Mouse (Mus musculus): Measurements from ENCODE around the gene Trib3.

Trib3 gene

GRCm38 (mm10) chr2:152347722-152348121, 3.9 kb upstream of the Trib3 start:
- no peak for DNase-seq (ENCODE audit: inconsistent age in 2 of 2, low spot score in 1 of 2)

- no peak for DNase-seq (ENCODE audit: inconsistent age in 2 of 2, low spot score in 1 of 2)
Measured at GRCm38 (mm10) chr2:152346776-152347465, 3.1 kb upstream of the Trib3 start.

GRCm38 (mm10) chr2:152345393-152345792, 1.6 kb upstream of the Trib3 start:
- no peak for DNase-seq (ENCODE audit: inconsistent age in 2 of 2, low spot score in 1 of 2)

- DNase-seq (ENCODE audit: inconsistent age in 2 of 2, low spot score in 1 of 2): no peak
Measured at GRCm38 (mm10) chr2:152344909-152345308, 1.1 kb upstream of the Trib3 start.

DNA sequence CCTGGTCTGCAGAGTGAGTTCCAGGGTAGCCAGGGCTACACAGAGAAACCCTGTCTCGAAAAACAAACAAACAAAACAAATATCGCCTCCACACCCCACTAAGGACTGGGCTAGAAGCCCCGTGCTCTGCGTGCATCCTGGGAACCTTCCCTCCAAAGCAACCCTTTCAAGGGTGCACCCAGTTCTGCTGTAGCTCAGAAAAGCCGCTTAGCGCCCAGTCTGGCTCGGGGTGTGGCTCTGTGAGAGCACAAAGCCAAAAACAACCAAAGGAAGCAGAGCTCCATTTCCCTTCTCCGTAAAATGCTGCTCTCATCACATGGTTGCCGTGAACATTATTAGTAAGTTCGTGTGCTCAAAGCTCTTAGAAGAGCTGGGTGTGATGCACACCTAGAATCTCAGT, 529 bp upstream of the Trib3 start:
- DNase-seq (ENCODE audit: inconsistent age in 2 of 2, low spot score in 1 of 2): no peak

GRCm38 (mm10) chr2:152339631-152340179, 4.1 kb downstream of the Trib3 start:
- DNase-seq (ENCODE audit: inconsistent age in 2 of 2, low spot score in 1 of 2): no peak

- peak in 1 of 2 experiments; percentile 39 for DNase-seq (ENCODE audit: inconsistent age in 2 of 2, low spot score in 1 of 2)
Measured at GRCm38 (mm10) chr2:152338319-152338718, 5.5 kb downstream of the Trib3 start.

DNA sequence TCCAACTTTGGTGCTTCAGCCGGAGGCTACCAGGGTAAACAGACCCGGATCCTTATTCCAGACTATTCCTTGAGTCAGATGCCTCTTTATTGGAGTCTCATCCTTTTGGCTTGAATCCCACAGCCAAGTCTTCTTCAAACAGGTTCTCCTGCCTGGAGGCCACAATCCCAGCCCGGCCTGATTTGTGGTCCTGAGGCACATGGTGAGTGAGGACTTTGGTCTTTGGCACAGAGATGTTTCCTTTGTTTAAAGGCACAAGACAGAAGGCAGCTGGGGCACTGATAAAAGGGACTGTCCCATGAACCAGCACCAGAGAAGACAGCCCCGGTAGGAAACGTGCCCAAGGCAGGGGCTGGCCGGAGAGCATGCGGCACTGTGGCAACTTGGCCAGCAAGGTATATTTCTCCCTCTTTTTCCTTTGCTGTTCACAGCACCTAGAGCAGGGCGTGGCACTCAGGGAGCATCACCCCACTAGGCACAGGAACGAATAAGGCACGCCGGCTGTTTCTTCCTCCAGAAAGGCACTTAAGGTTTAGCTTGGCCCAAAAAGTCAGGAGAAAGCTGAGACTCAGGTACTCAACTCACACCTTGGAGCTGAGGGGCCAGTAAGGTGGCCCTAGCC, 6.1 kb downstream of the Trib3 start:
- DNase-seq (ENCODE audit: inconsistent age in 2 of 2, low spot score in 1 of 2): no peak

DNA sequence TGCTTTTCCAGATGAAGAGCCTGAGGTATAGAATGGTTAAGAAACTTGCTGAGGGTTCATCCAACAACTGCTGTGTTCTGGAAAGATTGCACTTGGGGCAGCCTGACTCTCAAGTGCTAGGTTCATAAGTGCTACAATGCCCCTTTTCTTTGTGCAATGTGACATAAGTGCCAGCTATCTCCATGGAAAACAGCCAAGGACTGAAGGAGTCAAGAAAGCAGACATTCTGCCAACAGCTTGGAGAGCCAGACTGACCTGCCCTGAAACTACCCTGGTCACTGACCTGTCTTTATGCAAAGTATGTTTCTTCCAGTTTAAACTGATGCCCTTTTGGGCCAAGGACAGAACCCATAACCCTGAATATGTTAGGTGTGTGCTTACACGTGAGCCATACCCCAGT, 7.0 kb downstream of the Trib3 start:
- peak in 1 of 2 experiments; percentile 78 for DNase-seq (ENCODE audit: inconsistent age in 2 of 2, low spot score in 1 of 2)

DNA sequence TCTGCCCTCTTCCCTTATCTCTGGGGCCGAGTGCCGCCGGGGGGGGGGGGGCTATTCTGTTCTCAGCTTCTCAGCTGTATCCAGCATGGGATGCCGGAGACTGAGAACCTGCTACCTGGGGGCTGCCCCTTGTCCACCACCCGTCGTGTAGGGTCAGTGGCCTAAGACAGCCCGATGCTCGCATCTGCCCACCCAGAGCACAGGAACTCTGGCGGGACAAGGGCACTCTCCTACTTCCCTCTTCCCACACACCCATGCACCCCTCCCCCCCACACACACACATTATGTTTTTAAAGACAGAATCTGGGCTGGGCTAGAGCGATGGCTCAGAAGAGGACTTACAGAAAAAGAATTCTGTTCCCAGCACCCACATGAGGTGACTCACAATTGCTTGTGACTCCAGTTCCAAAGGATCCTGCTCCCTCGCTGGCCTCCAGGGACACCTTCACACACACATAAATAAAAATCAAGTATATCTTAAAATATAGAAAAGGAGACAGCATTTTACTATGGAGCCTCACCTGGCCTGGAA, 8.5 kb downstream of the Trib3 start:
- peak in 1 of 2 experiments; percentile 43 for DNase-seq (ENCODE audit: inconsistent age in 2 of 2, low spot score in 1 of 2)

- DNase-seq (ENCODE audit: inconsistent age in 2 of 2, low spot score in 1 of 2): no peak
Measured at GRCm38 (mm10) chr2:152333345-152334006, 10.4 kb downstream of the Trib3 start.

GRCm38 (mm10) chr2:152332101-152332825, 11.6 kb downstream of the Trib3 start, which contains the start of gene Rbck1:
Rbck1 (minus strand) TSS chr2:152332653.
- peak; percentile 94 to 99 for DNase-seq (ENCODE audit: inconsistent age in 2 of 2, low spot score in 1 of 2)

DNA sequence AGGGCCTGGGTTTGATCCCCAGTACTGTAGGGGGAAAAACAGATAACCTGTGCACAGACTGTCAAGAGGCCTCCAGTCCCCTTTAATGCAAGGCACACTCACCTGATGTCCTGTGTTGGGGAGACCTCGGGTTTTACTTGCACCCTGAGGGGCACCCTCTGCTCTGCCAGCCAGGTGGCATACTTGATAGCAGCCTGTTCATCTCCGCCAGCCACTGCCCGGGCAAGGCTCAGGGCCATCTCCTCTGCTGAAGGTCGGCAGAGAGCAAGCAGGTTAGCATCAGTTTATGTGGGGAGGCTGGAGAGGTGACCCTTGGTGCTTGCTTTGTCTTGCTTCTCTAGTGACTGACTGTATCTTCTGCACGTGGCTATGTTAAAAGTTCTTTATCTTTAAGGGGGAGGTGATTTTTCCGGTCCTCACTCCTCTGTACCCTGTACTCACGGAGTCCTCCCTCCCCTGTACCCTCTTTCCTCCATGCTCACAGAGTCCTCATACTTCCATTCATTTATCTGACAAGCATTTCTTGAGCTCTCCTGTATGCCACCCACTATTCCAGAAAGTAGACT, 12.9 kb downstream of the Trib3 start:
- peak in 1 of 2 experiments; percentile 79 for DNase-seq (ENCODE audit: inconsistent age in 2 of 2, low spot score in 1 of 2)

DNA sequence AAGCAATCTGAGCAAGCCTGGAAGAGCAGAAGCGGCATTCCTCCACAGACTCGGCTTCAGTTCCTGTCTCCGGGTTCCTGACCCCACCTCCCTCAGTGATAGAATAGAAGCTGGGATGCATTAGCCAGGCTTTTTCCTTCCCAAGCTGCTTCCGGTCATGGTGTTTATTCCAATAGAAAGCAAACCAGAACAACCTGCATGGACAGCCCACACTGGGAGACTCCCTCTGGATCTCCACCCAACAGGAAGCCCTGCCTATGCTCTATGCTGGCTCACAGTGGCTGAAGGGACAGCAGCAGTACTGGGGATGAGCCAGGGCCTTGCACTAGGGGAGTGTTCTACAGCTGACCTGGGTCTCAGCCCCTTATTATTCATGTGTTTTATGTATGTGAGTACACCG, 15.9 kb downstream of the Trib3 start:
- no peak for DNase-seq (ENCODE audit: inconsistent age in 2 of 2, low spot score in 1 of 2)

DNA sequence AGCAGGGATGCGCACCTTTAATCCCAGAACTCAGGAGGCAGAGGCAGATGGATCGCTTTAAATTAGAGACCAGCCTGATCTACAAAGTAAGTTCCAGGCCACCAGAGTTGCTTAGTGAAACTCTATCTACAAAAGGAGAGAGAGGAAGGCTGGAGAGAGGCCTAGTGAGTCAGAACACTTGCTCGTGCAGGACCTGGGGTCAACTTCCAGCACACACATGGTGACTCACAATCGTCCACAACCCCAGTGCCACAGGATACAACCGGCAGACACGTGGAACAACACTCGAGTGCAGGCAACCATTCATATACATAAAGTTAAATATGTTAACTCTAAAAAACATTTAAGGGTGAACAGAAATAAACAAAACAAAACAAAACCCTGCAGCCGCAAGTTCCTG, 17.2 kb downstream of the Trib3 start:
- peak; percentile 72 to 80 for DNase-seq (ENCODE audit: inconsistent age in 2 of 2, low spot score in 1 of 2)

DNA sequence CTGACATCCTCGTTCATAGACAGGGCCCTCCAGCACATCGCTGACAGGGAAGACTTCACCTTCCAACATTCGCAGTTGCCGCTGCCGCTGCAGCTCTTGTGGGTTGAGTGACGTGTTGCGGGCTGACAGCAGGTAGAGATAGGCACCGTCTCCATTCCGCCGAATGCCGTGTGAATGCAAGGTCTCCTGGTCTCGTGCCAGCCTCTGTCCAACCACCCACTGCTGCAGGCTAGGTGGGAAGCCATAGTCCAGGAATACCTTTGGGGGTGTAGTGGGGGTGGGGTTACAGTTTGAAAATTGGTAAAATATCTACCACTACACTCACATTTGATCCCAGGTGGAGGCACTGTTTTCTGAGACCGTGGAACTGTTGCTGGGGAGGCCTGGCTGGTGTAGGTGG, 17.7 kb downstream of the Trib3 start:
- no peak for DNase-seq (ENCODE audit: inconsistent age in 2 of 2, low spot score in 1 of 2)

- peak; percentile 50 to 79 for DNase-seq (ENCODE audit: inconsistent age in 2 of 2, low spot score in 1 of 2)
Measured at GRCm38 (mm10) chr2:152324842-152325241, 19.0 kb downstream of the Trib3 start.

GRCm38 (mm10) chr2:152323971-152324370, 19.9 kb downstream of the Trib3 start:
- DNase-seq (ENCODE audit: inconsistent age in 2 of 2, low spot score in 1 of 2): peak; percentile 68 to 85

DNA sequence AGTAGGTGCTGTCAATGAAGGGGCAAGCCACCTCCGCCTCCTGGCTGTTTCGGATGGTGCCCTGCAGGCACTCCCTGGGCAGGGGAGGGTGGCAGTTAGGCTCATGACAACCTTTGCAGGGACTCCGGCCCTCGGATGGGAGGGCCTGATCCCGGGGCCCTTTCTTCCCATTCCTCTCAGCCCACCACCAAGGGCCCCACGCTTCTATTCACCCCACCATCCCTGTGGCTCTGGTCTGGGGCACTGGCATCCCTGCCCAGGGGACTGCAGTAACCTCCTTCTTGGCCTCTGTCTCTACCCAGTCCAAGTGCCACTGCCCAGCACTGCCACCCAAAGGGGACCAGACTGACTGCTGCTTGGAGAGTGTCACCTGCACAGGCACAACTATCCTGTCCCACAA, 21.6 kb downstream of the Trib3 start:
- DNase-seq (ENCODE audit: inconsistent age in 2 of 2, low spot score in 1 of 2): no peak

GRCm38 (mm10) chr2:152321558-152321957, 22.3 kb downstream of the Trib3 start:
- DNase-seq (ENCODE audit: inconsistent age in 2 of 2, low spot score in 1 of 2): no peak

DNA sequence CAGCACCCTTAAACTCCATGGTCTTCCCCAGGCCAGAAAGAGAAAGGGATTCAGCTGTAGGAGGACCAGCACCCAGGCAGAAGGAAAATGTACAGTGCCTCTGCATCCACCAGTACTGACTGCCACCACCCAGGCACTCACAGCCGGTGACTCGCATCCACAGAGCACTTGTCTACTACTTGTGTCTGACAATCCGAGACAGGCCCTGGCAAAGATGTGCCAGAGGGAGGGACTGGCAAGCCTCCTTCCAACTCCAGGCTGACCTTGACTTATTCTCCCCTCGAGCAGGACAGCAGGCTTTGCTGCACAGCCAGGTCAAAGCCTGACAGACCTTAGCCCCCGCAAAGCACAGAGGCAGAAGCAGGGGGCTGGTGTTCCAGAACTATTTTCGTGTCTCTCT, 26.8 kb downstream of the Trib3 start:
- peak; percentile 71 to 73 for DNase-seq (ENCODE audit: inconsistent age in 2 of 2, low spot score in 1 of 2)

Measured in adrenal gland, adult (tissue).